Mouse (Mus musculus) kidney, embryonic 16.5 days (tissue): ENCODE results near the gene Stac3. TPM values are rescaled to one million over a fixed set of nuclear protein-coding genes. Genes with fewer than 3 reads are reported as not detected.

ENCODE experiments used
- ATAC-seq: fragments of 200-750 bp; cut with Nextera tagmentation; 2 replicates; pipeline ENCODE4 v1.8.0; 2017; ENCODE audit warnings: moderate TSS enrichment; ENCODE audit not compliant: low FRiP score, low TSS enrichment
- H3K27ac ChIP-seq: fragments of 300-500 bp; sonication (generic); 2 replicates; pipeline ENCODE4 v1.5.1; 2014; ENCODE audit warnings: low read length
- H3K27me3 ChIP-seq: fragments of 300-500 bp; sonication (generic); 2 replicates; pipeline ENCODE4 v1.6.1; 2014; ENCODE audit warnings: low read length, control low read depth, mixed read lengths; ENCODE audit not compliant: insufficient read depth
- H3K36me3 ChIP-seq: fragments of 300-500 bp; sonication (generic); 2 replicates; pipeline ENCODE4 v1.6.1; 2014; ENCODE audit warnings: low read length, control low read depth, mixed read lengths; ENCODE audit not compliant: insufficient read depth
- H3K4me1 ChIP-seq: fragments of 300-500 bp; sonication (generic); 2 replicates; pipeline ENCODE4 v1.6.1; 2014; ENCODE audit warnings: low read length, control low read depth, mixed read lengths; ENCODE audit not compliant: insufficient read depth
- H3K4me2 ChIP-seq: fragments of 300-500 bp; sonication (generic); replicated peaks from 2 replicates; pipeline ENCODE4 v1.6.1; 2014; ENCODE audit warnings: low read depth, low read length
- H3K4me3 ChIP-seq: fragments of 300-500 bp; sonication (generic); 2 replicates; pipeline ENCODE4 v1.5.1; 2014; ENCODE audit warnings: mild to moderate bottlenecking, low read length
- H3K9ac ChIP-seq: fragments of 300-500 bp; sonication (generic); replicated peaks from 2 replicates; pipeline ENCODE4 v1.6.1; 2014; ENCODE audit warnings: low read length
- H3K9me3 ChIP-seq: fragments of 300-500 bp; sonication (generic); 2 replicates; pipeline ENCODE4 v1.6.1; 2016; ENCODE audit warnings: low read length, control low read depth
- WGBS: fragments of 180-500 bp; shearing (Covaris S2); extraction: QIAGEN DNeasy Blood & Tissue Kit; methylation state at CpG from one replicate; pipeline ENCODE4 v1.1.7; 2014; 5-methylcytosine and 5-hydroxymethylcytosine counted together
- polyA plus RNA-seq: library from polyadenylated mRNA; unstranded; fragments of >200 nt; fragmentation: Nextera tagmentation; extraction: Ambion mirVana; gene quantifications from 2 replicates; pipeline ENCODE4 v1.2.1, GENCODE M21; 2015

Stac3 gene
- polyA plus RNA-seq, 1 experiment from 2014 or later, result 0.85 TPM

- Histone ChIP-seq H3K36me3 (peaks cover 13% of the 10 kb centered on the region; the same call in 1 of the 2 replicates), H3K4me2 (peak overlapping the region; percentile 52; the same call in 1 of the 2 replicates), H3K27ac (peak overlapping the region; percentile 19; the same call in 1 of the 2 replicates), H3K4me3 (no peak overlapping the region), H3K27me3 (peaks cover 74% of the 10 kb centered on the region), H3K9ac (no peak overlapping the region), H3K9me3 (no peaks in the 10 kb centered on the region), H3K4me1 (peaks cover 76% of the 10 kb centered on the region)
- ATAC-seq, result no peak
- WGBS, result 17% methylated on average over 13 of the region's 13 CpGs
These were observed 12.7 kb downstream of the Stac3 start for GRCm38 (mm10) chr10:127514111-127514698.

- 16% methylated on average over 6 of the region's 6 CpGs for WGBS
- Histone ChIP-seq H3K27me3 (peaks cover 68% of the 10 kb centered on the region), H3K4me3 (peak within 1 kb of the TSS; percentile 17), H3K27ac (peak within 1 kb of the TSS; percentile 31; the same call in 1 of the 2 replicates), H3K9ac (peak within 1 kb of the TSS; percentile 9; the same call in 1 of the 2 replicates), H3K4me1 (peaks cover 70% of the 10 kb centered on the region), H3K4me2 (peak within 1 kb of the TSS; percentile 52), H3K36me3 (peaks cover 17% of the 10 kb centered on the region), H3K9me3 (no peaks in the 10 kb centered on the region)
- no peak for ATAC-seq
These were observed 13.3 kb downstream of the Stac3 start, which contains the start of gene Ndufa4l2 for GRCm38 (mm10) chr10:127514764-127515163. Gene Ndufa4l2 (plus strand): TSS chr10:127514967.

GRCm38 (mm10) chr10:127515271-127515982, 13.9 kb downstream of the Stac3 start:
- Histone ChIP-seq H3K36me3 (peaks cover 22% of the 10 kb centered on the region), H3K4me3 (peak overlapping the region; percentile 17), H3K27me3 (peaks cover 62% of the 10 kb centered on the region), H3K9ac (peak overlapping the region; percentile 9; the same call in 1 of the 2 replicates), H3K27ac (peak overlapping the region; percentile 31; the same call in 1 of the 2 replicates), H3K4me2 (peak overlapping the region; percentile 52), H3K9me3 (no peaks in the 10 kb centered on the region), H3K4me1 (peaks cover 68% of the 10 kb centered on the region)
- 31% methylated on average over 9 of the region's 9 CpGs for WGBS
- ATAC-seq, result no peak

GRCm38 (mm10) chr10:127515983-127516459, 14.5 kb downstream of the Stac3 start:
- ATAC-seq, result no peak
- Histone ChIP-seq H3K9ac (peak overlapping the region; percentile 47), H3K4me1 (peaks cover 70% of the 10 kb centered on the region), H3K4me2 (peak overlapping the region; percentile 52), H3K27ac (peak overlapping the region; percentile 78), H3K36me3 (peaks cover 22% of the 10 kb centered on the region), H3K9me3 (no peaks in the 10 kb centered on the region), H3K27me3 (peaks cover 56% of the 10 kb centered on the region), H3K4me3 (peak overlapping the region; percentile 31)
- 22% methylated on average over 8 of the region's 8 CpGs for WGBS

GRCm38 (mm10) chr10:127516576-127517260, 15.2 kb downstream of the Stac3 start:
- H3K9me3 ChIP-seq, result no peaks in the 10 kb centered on the region
- H3K27ac ChIP-seq, result peak overlapping the region; percentile 78
- peak overlapping the region; percentile 31 for H3K4me3 ChIP-seq
- peak; percentile 16 for ATAC-seq
- peaks cover 22% of the 10 kb centered on the region for H3K36me3 ChIP-seq
- peak overlapping the region; percentile 47 for H3K9ac ChIP-seq
- WGBS, result 5% methylated on average over 30 of the region's 30 CpGs
- peaks cover 70% of the 10 kb centered on the region for H3K4me1 ChIP-seq
- H3K27me3 ChIP-seq, result peaks cover 49% of the 10 kb centered on the region
- peak overlapping the region; percentile 52 for H3K4me2 ChIP-seq

GRCm38 (mm10) chr10:127517941-127518340, 16.5 kb downstream of the Stac3 start:
- Histone ChIP-seq H3K27ac (no peak overlapping the region), H3K9me3 (no peaks in the 10 kb centered on the region), H3K27me3 (peaks cover 42% of the 10 kb centered on the region), H3K4me2 (no peak overlapping the region), H3K4me3 (no peak overlapping the region), H3K9ac (no peak overlapping the region), H3K36me3 (peaks cover 22% of the 10 kb centered on the region), H3K4me1 (peaks cover 63% of the 10 kb centered on the region)
- ATAC-seq, result no peak
- WGBS, result 93% methylated on average over 22 of the region's 22 CpGs

GRCm38 (mm10) chr10:127519041-127519701, 17.7 kb downstream of the Stac3 start:
- whole genome bisulfite sequencing, result 92% methylated on average over 26 of the region's 26 CpGs
- ATAC-seq, result no peak
- H3K4me1 ChIP-seq, result peaks cover 52% of the 10 kb centered on the region
- peaks cover 22% of the 10 kb centered on the region for H3K36me3 ChIP-seq
- H3K9me3 ChIP-seq, result no peaks in the 10 kb centered on the region
- H3K9ac ChIP-seq, result no peak overlapping the region
- no peak overlapping the region for H3K4me3 ChIP-seq
- no peak overlapping the region for H3K27ac ChIP-seq
- no peak overlapping the region for H3K4me2 ChIP-seq
- H3K27me3 ChIP-seq, result peaks cover 42% of the 10 kb centered on the region

- 0 out of 2 replicates have a peak overlapping the region, but pooled peaks have one; percentile 22 for H3K4me3 ChIP-seq
- peaks cover 42% of the 10 kb centered on the region for H3K27me3 ChIP-seq
- no peak for ATAC-seq
- H3K27ac ChIP-seq, result no peak overlapping the region
- H3K9ac ChIP-seq, result peak overlapping the region; percentile 67; the same call in 1 of the 2 replicates
- no peaks in the 10 kb centered on the region for H3K9me3 ChIP-seq
- 88% methylated on average over 37 of the region's 37 CpGs for WGBS
- peaks cover 45% of the 10 kb centered on the region for H3K4me1 ChIP-seq
- H3K36me3 ChIP-seq, result peaks cover 22% of the 10 kb centered on the region
- peak overlapping the region; percentile 77 for H3K4me2 ChIP-seq
These were observed 18.6 kb downstream of the Stac3 start for GRCm38 (mm10) chr10:127519903-127520713.
